Mouse (Mus musculus): ENCODE results near the gene Parp12. TPM values are rescaled to one million over a fixed set of nuclear protein-coding genes. Genes with fewer than 3 reads are reported as not detected.

Gene Parp12
- polyA plus RNA-seq, 1 experiment from 2014 or later: 13.5 TPM

- no peak overlapping the region for H3K9ac ChIP-seq (ENCODE audit: low read depth, low read length)
- H3K36me3 ChIP-seq (ENCODE audit: insufficient read depth, low read length): no peaks in the 10 kb centered on the region
- no peaks in the 10 kb centered on the region for H3K27me3 ChIP-seq (ENCODE audit: insufficient read depth, low read length)
- H3K9me3 ChIP-seq (replicated peaks; ENCODE audit: low read length): no peaks in the 10 kb centered on the region
- ATAC-seq (replicated peaks; ENCODE audit: low FRiP score, low read depth) (no peak), DNase-seq (ENCODE audit: low spot score) (no peak)
- 60% methylated on average over 13 of the region's 13 CpGs for WGBS
- H3K4me2 ChIP-seq (ENCODE audit: low read length): no peak overlapping the region
- no peak for TF ChIP-seq CTCF (IDR thresholded peaks at IDR 0.05; ENCODE audit: low read depth)
- peaks cover 5% of the 10 kb centered on the region; the same call in 1 of the 2 replicates for H3K4me1 ChIP-seq (replicated peaks; ENCODE audit: insufficient read depth, low read length)
- H3K27ac ChIP-seq: no peak overlapping the region
- H3K4me3 ChIP-seq (replicated peaks; ENCODE audit: low read depth, low read length): no peak overlapping the region
Observed at GRCm38 (mm10) chr6:39054206-39054864, 63.8 kb downstream of the Parp12 start.

GRCm38 (mm10) chr6:39052636-39053035, 65.5 kb downstream of the Parp12 start:
- ATAC-seq (replicated peaks; ENCODE audit: low FRiP score, low read depth) (no peak), DNase-seq (ENCODE audit: low spot score) (no peak)
- Histone ChIP-seq H3K4me1 (replicated peaks; ENCODE audit: insufficient read depth, low read length) (peaks cover 5% of the 10 kb centered on the region; the same call in 1 of the 2 replicates), H3K9me3 (replicated peaks; ENCODE audit: low read length) (no peaks in the 10 kb centered on the region), H3K27me3 (ENCODE audit: insufficient read depth, low read length) (no peaks in the 10 kb centered on the region), H3K9ac (ENCODE audit: low read depth, low read length) (no peak overlapping the region), H3K4me2 (ENCODE audit: low read length) (no peak overlapping the region), H3K4me3 (replicated peaks; ENCODE audit: low read depth, low read length) (no peak overlapping the region), H3K27ac (no peak overlapping the region), H3K36me3 (ENCODE audit: insufficient read depth, low read length) (no peaks in the 10 kb centered on the region)
- WGBS: 74% methylated on average over 4 of the region's 4 CpGs
- no peak for TF ChIP-seq CTCF (IDR thresholded peaks at IDR 0.05; ENCODE audit: low read depth)

GRCm38 (mm10) chr6:39051799-39052556, 66.2 kb downstream of the Parp12 start:
- 68% methylated on average over 9 of the region's 9 CpGs for WGBS
- ATAC-seq (replicated peaks; ENCODE audit: low FRiP score, low read depth): no peak
- Histone ChIP-seq H3K9me3 (replicated peaks; ENCODE audit: low read length) (no peaks in the 10 kb centered on the region), H3K4me3 (replicated peaks; ENCODE audit: low read depth, low read length) (no peak overlapping the region), H3K36me3 (ENCODE audit: insufficient read depth, low read length) (no peaks in the 10 kb centered on the region), H3K4me2 (ENCODE audit: low read length) (no peak overlapping the region), H3K4me1 (replicated peaks; ENCODE audit: insufficient read depth, low read length) (peaks cover 5% of the 10 kb centered on the region; the same call in 1 of the 2 replicates), H3K27me3 (ENCODE audit: insufficient read depth, low read length) (no peaks in the 10 kb centered on the region), H3K27ac (no peak overlapping the region), H3K9ac (ENCODE audit: low read depth, low read length) (no peak overlapping the region)
- DNase-seq (ENCODE audit: low spot score): no peak
- TF ChIP-seq CTCF (IDR thresholded peaks at IDR 0.05; ENCODE audit: low read depth): no peak

- no peaks in the 10 kb centered on the region for H3K9me3 ChIP-seq (replicated peaks; ENCODE audit: low read length)
- ATAC-seq (replicated peaks; ENCODE audit: low FRiP score, low read depth) (no peak), DNase-seq (ENCODE audit: low spot score) (peak; percentile 61)
- no peak overlapping the region for H3K4me3 ChIP-seq (replicated peaks; ENCODE audit: low read depth, low read length)
- no peaks in the 10 kb centered on the region for H3K27me3 ChIP-seq (ENCODE audit: insufficient read depth, low read length)
- 36% methylated on average over 6 of the region's 6 CpGs for WGBS
- H3K27ac ChIP-seq: no peak overlapping the region
- TF ChIP-seq CTCF (IDR thresholded peaks at IDR 0.05; ENCODE audit: low read depth): no peak
- no peaks in the 10 kb centered on the region for H3K36me3 ChIP-seq (ENCODE audit: insufficient read depth, low read length)
- no peak overlapping the region for H3K9ac ChIP-seq (ENCODE audit: low read depth, low read length)
- H3K4me2 ChIP-seq (ENCODE audit: low read length): no peak overlapping the region
- H3K4me1 ChIP-seq (replicated peaks; ENCODE audit: insufficient read depth, low read length): peaks cover 2% of the 10 kb centered on the region; the same call in 1 of the 2 replicates
Observed at GRCm38 (mm10) chr6:39050836-39051235, 67.3 kb downstream of the Parp12 start.

- Histone ChIP-seq H3K9ac (ENCODE audit: low read depth, low read length) (no peak overlapping the region), H3K4me3 (replicated peaks; ENCODE audit: low read depth, low read length) (no peak overlapping the region), H3K27me3 (ENCODE audit: insufficient read depth, low read length) (no peaks in the 10 kb centered on the region), H3K4me2 (ENCODE audit: low read length) (no peak overlapping the region), H3K4me1 (replicated peaks; ENCODE audit: insufficient read depth, low read length) (no peaks in the 10 kb centered on the region; the same call in 1 of the 2 replicates), H3K9me3 (replicated peaks; ENCODE audit: low read length) (no peaks in the 10 kb centered on the region), H3K27ac (no peak overlapping the region), H3K36me3 (ENCODE audit: insufficient read depth, low read length) (no peaks in the 10 kb centered on the region)
- ATAC-seq (replicated peaks; ENCODE audit: low FRiP score, low read depth) (no peak), DNase-seq (ENCODE audit: low spot score) (no peak)
- no peak for TF ChIP-seq CTCF (IDR thresholded peaks at IDR 0.05; ENCODE audit: low read depth)
- 35% methylated on average over 5 of the region's 5 CpGs for WGBS
Observed at GRCm38 (mm10) chr6:39049141-39049540, 69.0 kb downstream of the Parp12 start.

- 51% methylated on average over 9 of the region's 9 CpGs for WGBS
- no peaks in the 10 kb centered on the region for H3K36me3 ChIP-seq (ENCODE audit: insufficient read depth, low read length)
- H3K4me2 ChIP-seq (ENCODE audit: low read length): no peak overlapping the region
- TF ChIP-seq CTCF (IDR thresholded peaks at IDR 0.05; ENCODE audit: low read depth): no peak
- ATAC-seq (replicated peaks; ENCODE audit: low FRiP score, low read depth) (no peak), DNase-seq (ENCODE audit: low spot score) (no peak)
- H3K4me1 ChIP-seq (replicated peaks; ENCODE audit: insufficient read depth, low read length): no peaks in the 10 kb centered on the region
- H3K27me3 ChIP-seq (ENCODE audit: insufficient read depth, low read length): no peaks in the 10 kb centered on the region
- H3K9ac ChIP-seq (ENCODE audit: low read depth, low read length): no peak overlapping the region
- H3K4me3 ChIP-seq (replicated peaks; ENCODE audit: low read depth, low read length): no peak overlapping the region
- H3K27ac ChIP-seq: no peak overlapping the region
- no peaks in the 10 kb centered on the region for H3K9me3 ChIP-seq (replicated peaks; ENCODE audit: low read length)
Observed at GRCm38 (mm10) chr6:39040451-39040850, 77.7 kb downstream of the Parp12 start.

Other genes starting within 250 kb of the Parp12 start
- 9.7 and 10.5 TPM in 2 replicates for gene Tbxas1, start 242.9 kb downstream of the Parp12 start, polyA plus RNA-seq (2015; fragmentation: Nextera tagmentation; extraction: Ambion mirVana)
- 20.4 and 23.1 TPM in 2 replicates for gene Hipk2, start 242.2 kb downstream of the Parp12 start, polyA plus RNA-seq (2015; fragmentation: Nextera tagmentation; extraction: Ambion mirVana)
- gene Kdm7a, start 88.4 kb upstream of the Parp12 start, polyA plus RNA-seq (2015; fragmentation: Nextera tagmentation; extraction: Ambion mirVana): 3.9 and 4.3 TPM in 2 replicates

Measured in kidney, postnatal 0 days (tissue).